Mouse (Mus musculus): Measurements from ENCODE around the gene 6430628N08Rik.

The 6430628N08Rik gene

GRCm38 (mm10) chr4:115890553-115890952 is at the start of gene 6430628N08Rik:
6430628N08Rik (plus strand) TSS chr4:115890665.
- DNase-seq (ENCODE audit: low spot score in 2 of 2), result no peak

- no peak for DNase-seq (ENCODE audit: low spot score in 2 of 2)
These were observed 49.6 kb upstream of the 6430628N08Rik start for GRCm38 (mm10) chr4:115840842-115841241.

GRCm38 (mm10) chr4:115846656-115847055 is 43.8 kb upstream of the 6430628N08Rik start:
- DNase-seq (ENCODE audit: low spot score in 2 of 2), result no peak

- DNase-seq (ENCODE audit: low spot score in 2 of 2), result no peak
These were observed 43.1 kb upstream of the 6430628N08Rik start for GRCm38 (mm10) chr4:115847377-115847776.

- no peak for DNase-seq (ENCODE audit: low spot score in 2 of 2)
These were observed 42.4 kb upstream of the 6430628N08Rik start for GRCm38 (mm10) chr4:115848083-115848482.

GRCm38 (mm10) chr4:115848990-115849677 is 41.3 kb upstream of the 6430628N08Rik start:
- peak; percentile 76 to 82 for DNase-seq (ENCODE audit: low spot score in 2 of 2)

- no peak for DNase-seq (ENCODE audit: low spot score in 2 of 2)
These were observed 40.4 kb upstream of the 6430628N08Rik start for GRCm38 (mm10) chr4:115850111-115850510.

GRCm38 (mm10) chr4:115850631-115851030 is 39.8 kb upstream of the 6430628N08Rik start:
- no peak for DNase-seq (ENCODE audit: low spot score in 2 of 2)

- no peak for DNase-seq (ENCODE audit: low spot score in 2 of 2)
These were observed 38.9 kb upstream of the 6430628N08Rik start for GRCm38 (mm10) chr4:115851569-115851968.

GRCm38 (mm10) chr4:115855100-115855499 is 35.4 kb upstream of the 6430628N08Rik start:
- DNase-seq (ENCODE audit: low spot score in 2 of 2), result no peak

- DNase-seq (ENCODE audit: low spot score in 2 of 2), result no peak
These were observed 34.9 kb upstream of the 6430628N08Rik start for GRCm38 (mm10) chr4:115855609-115856008.

GRCm38 (mm10) chr4:115856282-115856681 is 34.2 kb upstream of the 6430628N08Rik start:
- DNase-seq (ENCODE audit: low spot score in 2 of 2), result peak; percentile 47 to 68

- no peak for DNase-seq (ENCODE audit: low spot score in 2 of 2)
These were observed 33.1 kb upstream of the 6430628N08Rik start for GRCm38 (mm10) chr4:115857293-115857883.

- DNase-seq (ENCODE audit: low spot score in 2 of 2), result no peak
These were observed 27.1 kb upstream of the 6430628N08Rik start for GRCm38 (mm10) chr4:115863352-115863751.

GRCm38 (mm10) chr4:115863880-115864279 is 26.6 kb upstream of the 6430628N08Rik start:
- DNase-seq (ENCODE audit: low spot score in 2 of 2), result no peak

GRCm38 (mm10) chr4:115869512-115870210 is 20.8 kb upstream of the 6430628N08Rik start:
- no peak for DNase-seq (ENCODE audit: low spot score in 2 of 2)

GRCm38 (mm10) chr4:115873231-115873630 is 17.2 kb upstream of the 6430628N08Rik start:
- DNase-seq (ENCODE audit: low spot score in 2 of 2), result no peak

GRCm38 (mm10) chr4:115878216-115878678 is 12.2 kb upstream of the 6430628N08Rik start:
- DNase-seq (ENCODE audit: low spot score in 2 of 2), result no peak

- no peak for DNase-seq (ENCODE audit: low spot score in 2 of 2)
These were observed 11.6 kb upstream of the 6430628N08Rik start for GRCm38 (mm10) chr4:115878828-115879227.

- no peak for DNase-seq (ENCODE audit: low spot score in 2 of 2)
These were observed 9.3 kb upstream of the 6430628N08Rik start for GRCm38 (mm10) chr4:115881183-115881582.

- DNase-seq (ENCODE audit: low spot score in 2 of 2), result no peak
These were observed 8.3 kb upstream of the 6430628N08Rik start for GRCm38 (mm10) chr4:115882195-115882594.

GRCm38 (mm10) chr4:115884022-115884421 is 6.4 kb upstream of the 6430628N08Rik start, which contains the start of gene Kncn:
Kncn (plus strand) TSS chr4:115884400.
- DNase-seq (ENCODE audit: low spot score in 2 of 2), result no peak

- no peak for DNase-seq (ENCODE audit: low spot score in 2 of 2)
These were observed 4.6 kb upstream of the 6430628N08Rik start for GRCm38 (mm10) chr4:115885846-115886245.
